Mouse (Mus musculus) heart, postnatal 0 days (tissue): Measurements from ENCODE around the gene Scgb1c1.

Source experiments
- CTCF ChIP-seq: IDR thresholded peaks from 2 replicates; pipeline ENCODE4 v1.5.1; 2016; ENCODE audit warnings: antibody characterized with exemption, control low read depth, low read depth
- EP300 ChIP-seq: IDR thresholded peaks from 2 replicates; pipeline ENCODE4 v1.6.1; 2016; ENCODE audit warnings: antibody characterized with exemption, low read depth

DNA sequence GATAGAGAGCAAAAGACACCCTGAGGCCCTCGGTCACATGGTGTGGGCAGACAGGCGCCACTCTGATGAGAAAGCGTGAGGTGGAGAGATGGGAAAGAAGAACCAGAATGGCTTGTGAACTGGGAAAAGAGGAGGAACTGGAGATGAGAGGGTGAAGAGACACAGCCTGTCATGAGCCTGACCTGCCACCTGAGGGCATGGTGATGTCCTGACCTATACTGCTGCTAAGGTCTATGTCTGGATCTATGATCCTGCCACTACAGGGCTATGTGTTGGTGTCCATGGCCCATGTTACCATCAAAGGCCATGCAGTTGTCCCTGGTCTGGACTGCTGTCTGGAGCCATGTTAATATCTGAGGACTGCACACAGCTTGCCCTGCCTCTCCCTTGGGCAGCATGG lies 47.7 kb upstream of the Scgb1c1 start:
- TF ChIP-seq CTCF (no peak), EP300 (no peak)
